Mouse (Mus musculus) C2C12 (cell line): ENCODE data around the gene Syne2.
"Not testable (repeated sequence)": the region's sequence is repeated elsewhere in the genome, so short reads cannot be mapped to it uniquely, and the experiment has no call there.

Experiments used
- CEBPB ChIP-seq: IDR thresholded peaks from one replicate; pipeline ENCODE4 v1.6.1; 2011; ENCODE audit warnings: low read depth, mild to moderate bottlenecking, control low read depth, moderate library complexity
- CTCF ChIP-seq: IDR thresholded peaks from one replicate; pipeline ENCODE4 v1.5.1; 2011; ENCODE audit not compliant: control insufficient read depth, insufficient read depth, insufficient read length
- MAX ChIP-seq: IDR thresholded peaks from one replicate; pipeline ENCODE4 v1.6.1; 2011; ENCODE audit warnings: mild to moderate bottlenecking, control low read depth

GRCm38 (mm10) chr12:76133081-76133480, 315.1 kb downstream of the Syne2 start:
- not testable (repeated sequence) for TF ChIP-seq CTCF, MAX, CEBPB
